Mouse (Mus musculus) stomach, postnatal 0 days (tissue): Measurements from ENCODE around the gene Sun1. TPM values are rescaled to one million over a fixed set of nuclear protein-coding genes. Genes with fewer than 3 reads are reported as not detected.

Experiments used
- ATAC-seq: fragments of 200-750 bp; cut with Nextera tagmentation; 2 replicates; pipeline ENCODE4 v1.8.0; 2017; ENCODE audit not compliant: low FRiP score, low TSS enrichment
- DNase-seq: peaks from one replicate; pipeline ENCODE4 v3.0.0-alpha.2; 2016; ENCODE audit warnings: low spot score
- H3K27ac ChIP-seq: fragments of 300-500 bp; sonication (generic); replicated peaks from 2 replicates; pipeline ENCODE4 v1.5.1; 2014; ENCODE audit warnings: mild to moderate bottlenecking, control low read depth
- H3K27me3 ChIP-seq: fragments of 300-500 bp; sonication (generic); 2 replicates; pipeline ENCODE4 v1.6.1; 2014; ENCODE audit warnings: low read length; ENCODE audit not compliant: control insufficient read depth, insufficient read depth
- H3K36me3 ChIP-seq: fragments of 300-500 bp; sonication (generic); 2 replicates; pipeline ENCODE4 v1.6.1; 2014; ENCODE audit warnings: low read length, mixed read lengths; ENCODE audit not compliant: control insufficient read depth, insufficient read depth
- H3K4me1 ChIP-seq: fragments of 300-500 bp; sonication (generic); replicated peaks from 2 replicates; pipeline ENCODE4 v1.6.1; 2014; ENCODE audit warnings: antibody characterized with exemption; ENCODE audit not compliant: control insufficient read depth, insufficient read depth
- H3K4me2 ChIP-seq: fragments of 300-500 bp; sonication (generic); replicated peaks from 2 replicates; pipeline ENCODE4 v1.6.1; 2014; ENCODE audit warnings: low read depth, mild to moderate bottlenecking, control low read depth, moderate library complexity
- H3K4me3 ChIP-seq: fragments of 300-500 bp; sonication (generic); 2 replicates; pipeline ENCODE4 v1.5.1; 2014; ENCODE audit warnings: low read depth, low read length, control low read depth
- H3K9ac ChIP-seq: fragments of 300-500 bp; sonication (generic); 2 replicates; pipeline ENCODE4 v1.6.1; 2014; ENCODE audit warnings: mild to moderate bottlenecking, low read length, control low read depth, mixed read lengths
- H3K9me3 ChIP-seq: fragments of 300-500 bp; sonication (generic); 2 replicates; pipeline ENCODE4 v1.6.1; 2016; ENCODE audit warnings: low read length; ENCODE audit not compliant: control insufficient read depth
- CTCF ChIP-seq: IDR thresholded peaks from 2 replicates; pipeline ENCODE4 v1.5.1; 2016; ENCODE audit warnings: antibody characterized with exemption, low read depth, mild to moderate bottlenecking, moderate library complexity
- EP300 ChIP-seq: optimal IDR thresholded peaks from 2 replicates; pipeline ENCODE3; 2016; ENCODE audit warnings: antibody characterized with exemption
- WGBS: fragments of 180-500 bp; shearing (Covaris S2); extraction: QIAGEN DNeasy Blood & Tissue Kit; methylation state at CpG from one replicate; pipeline ENCODE4 v1.1.7; 2014; 5-methylcytosine and 5-hydroxymethylcytosine counted together
- polyA plus RNA-seq: library from polyadenylated mRNA; unstranded; fragments of >200 nt; fragmentation: Nextera tagmentation; extraction: Ambion mirVana; gene quantifications from 2 replicates; pipeline ENCODE4 v1.2.1, GENCODE M21; 2015

Sun1 gene
- polyA plus RNA-seq, 1 experiment from 2014 or later: 24.0 TPM

DNA sequence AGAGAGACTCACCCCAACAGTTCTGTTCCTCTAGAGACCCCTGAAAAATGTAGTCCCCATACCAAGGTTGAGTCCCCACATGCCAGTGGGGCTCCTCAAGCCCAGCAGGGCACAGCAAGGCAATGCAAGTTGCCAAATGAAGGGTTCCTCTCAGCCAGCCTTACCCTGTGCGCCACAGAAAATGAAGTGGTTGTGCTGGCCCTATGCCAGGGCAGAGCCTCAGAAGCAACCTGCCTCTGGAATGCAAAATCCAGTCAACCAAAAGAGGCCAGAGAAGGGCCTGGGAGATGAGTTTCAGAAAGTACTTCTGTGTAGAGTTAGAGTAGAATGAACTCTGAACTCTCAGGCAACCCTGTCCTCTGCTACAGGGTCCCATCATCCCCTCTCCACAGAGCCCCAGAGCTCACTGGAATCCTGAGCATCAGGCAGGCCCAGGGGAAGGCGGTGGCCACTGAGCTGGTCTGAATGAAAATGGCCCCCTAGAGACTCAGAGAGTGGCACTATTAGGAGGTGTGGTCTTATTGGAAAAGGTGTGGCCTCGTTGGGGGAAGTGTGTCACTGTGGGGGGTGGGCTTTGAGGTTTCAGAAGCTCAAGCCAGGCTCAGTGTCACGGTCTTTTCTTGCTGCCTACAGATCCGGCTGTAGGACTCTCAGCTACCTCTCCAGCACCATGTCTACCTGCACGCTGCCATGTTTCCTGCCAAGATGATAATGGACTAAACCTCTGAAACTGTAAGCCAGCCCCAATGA is 91.5 kb downstream of the Sun1 start:
- no peaks in the 10 kb centered on the region; the same call in 1 of the 2 replicates for H3K9me3 ChIP-seq
- H3K4me3 ChIP-seq: no peak overlapping the region
- no peaks in the 10 kb centered on the region for H3K36me3 ChIP-seq
- WGBS: 73% methylated on average over 6 of the region's 6 CpGs
- no peak overlapping the region for H3K4me2 ChIP-seq
- TF ChIP-seq EP300: no peak
- TF ChIP-seq CTCF: no peak
- DNase-seq (no peak), ATAC-seq (no peak)
- 0 out of 2 replicates have a peak, but pooled peaks cover 2% of the 10 kb centered on the region for H3K4me1 ChIP-seq
- no peak overlapping the region for H3K27ac ChIP-seq
- no peaks in the 10 kb centered on the region for H3K27me3 ChIP-seq
- no peak overlapping the region for H3K9ac ChIP-seq

DNA sequence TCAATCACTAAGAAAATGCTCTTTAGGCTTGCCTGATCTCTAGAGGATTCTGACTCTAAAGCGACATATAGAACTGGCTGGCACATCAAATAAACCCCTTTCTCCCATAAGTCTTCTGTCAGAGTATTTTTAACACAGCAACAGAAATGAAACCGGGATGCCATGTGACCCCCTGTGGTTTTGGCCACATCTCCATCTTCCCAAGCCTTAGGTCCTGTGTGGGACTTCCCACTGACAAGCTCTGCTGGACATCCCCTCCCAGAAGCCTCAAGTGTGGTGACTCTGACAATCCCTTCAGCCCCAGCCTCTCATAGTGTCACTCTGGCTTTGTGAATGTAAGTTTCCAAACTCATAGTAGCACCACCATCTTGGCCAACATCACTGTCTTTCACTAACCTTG is 93.7 kb downstream of the Sun1 start:
- Histone ChIP-seq H3K27ac (no peak overlapping the region), H3K4me2 (no peak overlapping the region), H3K36me3 (no peaks in the 10 kb centered on the region), H3K9ac (no peak overlapping the region), H3K4me1 (no peaks in the 10 kb centered on the region), H3K9me3 (no peaks in the 10 kb centered on the region; the same call in 1 of the 2 replicates), H3K27me3 (no peaks in the 10 kb centered on the region), H3K4me3 (no peak overlapping the region)
- WGBS: 77% methylated on average over 2 of the region's 2 CpGs
- no peak for ATAC-seq
- DNase-seq: no peak
- no peak for TF ChIP-seq EP300
- TF ChIP-seq CTCF: no peak

DNA sequence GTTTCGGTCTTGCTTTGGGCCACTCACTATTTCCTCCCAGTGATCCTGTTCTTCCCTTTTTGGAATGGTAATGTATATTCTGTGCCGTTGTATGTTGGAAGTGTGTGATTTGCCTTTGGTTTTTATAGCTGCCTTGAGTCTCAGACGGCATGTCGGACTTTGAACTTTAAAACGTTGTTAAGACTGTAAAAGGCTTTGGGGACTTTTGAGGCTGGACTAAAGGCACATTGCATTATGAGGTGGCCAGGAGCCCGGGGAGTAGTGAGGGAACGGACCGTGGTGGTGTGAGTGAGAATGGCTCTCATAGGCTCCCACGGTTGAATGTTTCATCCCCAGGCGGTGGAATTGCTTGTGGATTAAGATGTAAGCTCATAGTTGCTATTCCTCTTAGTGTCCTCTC is 96.7 kb downstream of the Sun1 start:
- no peak for DNase-seq
- Histone ChIP-seq H3K36me3 (no peaks in the 10 kb centered on the region), H3K4me2 (no peak overlapping the region), H3K4me3 (no peak overlapping the region), H3K27me3 (no peaks in the 10 kb centered on the region), H3K4me1 (peaks cover 2% of the 10 kb centered on the region; the same call in 1 of the 2 replicates), H3K9ac (no peak overlapping the region), H3K27ac (no peak overlapping the region), H3K9me3 (no peaks in the 10 kb centered on the region; the same call in 1 of the 2 replicates)
- TF ChIP-seq CTCF (no peak), EP300 (no peak)
- ATAC-seq: no peak
- 79% methylated on average over 10 of the region's 10 CpGs for WGBS

DNA sequence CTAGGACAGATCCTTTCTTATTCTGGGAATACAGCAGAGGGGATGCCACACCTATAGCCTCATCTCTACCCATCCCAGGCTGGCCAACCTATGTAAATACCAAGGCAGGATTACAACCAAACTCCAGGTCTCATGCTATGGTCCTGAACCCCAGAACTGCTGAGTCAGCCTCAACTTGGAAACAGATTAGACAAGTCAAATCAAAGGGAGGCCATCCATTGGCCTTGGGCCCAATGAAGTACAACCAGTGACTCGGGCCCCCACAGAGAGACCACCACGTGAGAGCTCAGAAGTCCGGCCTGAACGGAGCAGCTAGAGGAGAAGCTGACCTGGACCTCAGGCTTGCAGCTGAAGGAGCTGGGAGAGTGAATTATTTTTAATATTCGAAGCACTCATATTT is 97.3 kb downstream of the Sun1 start:
- Histone ChIP-seq H3K27ac (no peak overlapping the region), H3K9ac (no peak overlapping the region), H3K9me3 (no peaks in the 10 kb centered on the region; the same call in 1 of the 2 replicates), H3K4me2 (no peak overlapping the region), H3K27me3 (no peaks in the 10 kb centered on the region), H3K36me3 (no peaks in the 10 kb centered on the region), H3K4me3 (no peak overlapping the region), H3K4me1 (peaks cover 2% of the 10 kb centered on the region; the same call in 1 of the 2 replicates)
- ATAC-seq (no peak), DNase-seq (no peak)
- WGBS: 82% methylated on average over 5 of the region's 5 CpGs
- no peak for TF ChIP-seq EP300

Other genes starting within 250 kb of the Sun1 start
- 56.5 and 60.4 TPM in 2 replicates for gene Pdgfa, start 203.3 kb upstream of the Sun1 start, polyA plus RNA-seq
- gene Prkar1b, start 50.6 kb upstream of the Sun1 start, polyA plus RNA-seq: 9.6 and 10.6 TPM in 2 replicates
- 1.9 and 2.3 TPM in 2 replicates for gene Dnaaf5, start 50.4 kb upstream of the Sun1 start, polyA plus RNA-seq
- 132 and 133 TPM in 2 replicates for gene Get4, start 51.7 kb downstream of the Sun1 start, polyA plus RNA-seq
- gene Adap1, start 125.0 kb downstream of the Sun1 start, polyA plus RNA-seq: 13.8 and 14.9 TPM in 2 replicates
- 109 and 114 TPM in 2 replicates for gene Cox19, start 150.8 kb downstream of the Sun1 start, polyA plus RNA-seq
- 4.8 and 8.5 TPM in 2 replicates for gene Cyp2w1, start 152.0 kb downstream of the Sun1 start, polyA plus RNA-seq
- gene Gpr146, start 177.1 kb downstream of the Sun1 start, polyA plus RNA-seq: 3.5 TPM in 2 replicates
- 0.41 and 0.46 TPM in 2 replicates for gene C130050O18Rik, start 204.6 kb downstream of the Sun1 start, polyA plus RNA-seq
- 2.8 and 3.2 TPM in 2 replicates for gene Gper1, start 222.5 kb downstream of the Sun1 start, polyA plus RNA-seq